Mouse (Mus musculus) liver, postnatal 0 days (tissue): ENCODE data around the gene Aurkb. TPM values are rescaled to one million over a fixed set of nuclear protein-coding genes. Genes with fewer than 3 reads are reported as not detected.
"Not testable (repeated sequence)": the region's sequence is repeated elsewhere in the genome, so short reads cannot be mapped to it uniquely, and the experiment has no call there.

Experiments
- ATAC-seq: fragments of 200-750 bp; cut with Nextera tagmentation; 2 replicates; pipeline ENCODE4 v1.8.0; 2017; ENCODE audit warnings: mild to moderate bottlenecking, moderate library complexity
- DNase-seq: peaks from one replicate; pipeline ENCODE4 v3.0.0-alpha.2; 2016
- H3K27ac ChIP-seq: fragments of 300-500 bp; sonication (generic); 2 replicates; pipeline ENCODE4 v1.5.1; 2014; ENCODE audit warnings: antibody characterized with exemption, moderate library complexity, mild to moderate bottlenecking, low read depth
- H3K27me3 ChIP-seq: fragments of 300-500 bp; sonication (generic); 2 replicates; pipeline ENCODE4 v1.6.1; 2014; ENCODE audit warnings: low read length, control low read depth, mixed read lengths; ENCODE audit not compliant: insufficient read depth
- H3K36me3 ChIP-seq: fragments of 300-500 bp; sonication (generic); replicated peaks from 2 replicates; pipeline ENCODE4 v1.6.1; 2014; ENCODE audit warnings: mild to moderate bottlenecking, control low read depth, low read length, moderate library complexity, mixed read lengths; ENCODE audit not compliant: insufficient read depth
- H3K4me1 ChIP-seq: fragments of 300-500 bp; sonication (generic); 2 replicates; pipeline ENCODE4 v1.6.1; 2014; ENCODE audit warnings: antibody characterized with exemption, mild to moderate bottlenecking, control low read depth; ENCODE audit not compliant: insufficient read depth
- H3K4me2 ChIP-seq: fragments of 300-500 bp; sonication (generic); 2 replicates; pipeline ENCODE4 v1.6.1; 2014; ENCODE audit warnings: low read depth, mild to moderate bottlenecking, low read length, moderate library complexity, mixed read lengths
- H3K4me3 ChIP-seq: fragments of 300-500 bp; sonication (generic); 2 replicates; pipeline ENCODE4 v1.5.1; 2014; ENCODE audit warnings: low read depth, low read length
- H3K9ac ChIP-seq: fragments of 300-500 bp; sonication (generic); replicated peaks from 2 replicates; pipeline ENCODE4 v1.6.1; 2014; ENCODE audit warnings: mild to moderate bottlenecking, moderate library complexity
- H3K9me3 ChIP-seq: fragments of 300-500 bp; sonication (generic); 2 replicates; pipeline ENCODE4 v1.6.1; 2016; ENCODE audit warnings: mild to moderate bottlenecking, control low read depth, low read length, mixed read lengths
- CTCF ChIP-seq: sonication (generic); IDR thresholded peaks from 2 replicates; pipeline ENCODE4 v1.5.1; 2016; ENCODE audit warnings: antibody characterized with exemption, low read depth
- EP300 ChIP-seq: IDR thresholded peaks from 2 replicates; pipeline ENCODE4 v1.6.1; 2016; ENCODE audit warnings: antibody characterized with exemption, low read depth, mild to moderate bottlenecking
- WGBS: fragments of 180-500 bp; shearing (Covaris S2); extraction: QIAGEN DNeasy Blood & Tissue Kit; methylation state at CpG from one replicate; pipeline ENCODE4 v1.1.7; 2014; ENCODE audit not compliant: insufficient replicate concordance; 5-methylcytosine and 5-hydroxymethylcytosine counted together
- polyA plus RNA-seq: library from polyadenylated mRNA; unstranded; fragments of >200 nt; fragmentation: Nextera tagmentation; extraction: Ambion mirVana; gene quantifications from 2 replicates; pipeline ENCODE4 v1.2.1, GENCODE M21; 2015

The Aurkb gene
- polyA plus RNA-seq, 1 experiment from 2014 or later, result 45.9 TPM

DNA sequence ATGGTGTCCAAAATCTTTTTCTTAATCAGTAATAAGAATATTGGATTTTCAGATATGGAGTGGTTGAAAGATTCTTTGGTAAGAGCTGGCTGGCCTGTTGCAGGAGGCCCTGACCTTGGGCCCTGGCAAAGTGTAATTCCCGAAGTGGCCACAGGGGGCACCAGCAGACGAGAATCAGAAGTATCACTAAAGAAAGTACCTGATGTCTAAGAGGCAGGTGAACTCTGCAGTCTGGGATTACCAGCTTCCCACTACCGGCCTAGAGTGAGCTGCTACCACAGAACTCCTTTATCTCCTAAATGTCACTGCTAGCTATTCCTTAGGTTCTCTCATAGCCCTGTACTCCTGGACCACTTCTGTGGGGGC lies 46.9 kb downstream of the Aurkb start:
- Histone ChIP-seq H3K27ac (no peak overlapping the region), H3K9me3 (no peaks in the 10 kb centered on the region), H3K4me3 (no peak overlapping the region), H3K4me2 (no peak overlapping the region), H3K27me3 (no peaks in the 10 kb centered on the region), H3K36me3 (peaks cover 31% of the 10 kb centered on the region), H3K4me1 (peaks cover 33% of the 10 kb centered on the region), H3K9ac (no peak overlapping the region)
- ATAC-seq (no peak), DNase-seq (peak; percentile 92)
- WGBS, result 2% methylated on average over 3 of the region's 3 CpGs
- TF ChIP-seq CTCF (peak; percentile 92), EP300 (no peak)

DNA sequence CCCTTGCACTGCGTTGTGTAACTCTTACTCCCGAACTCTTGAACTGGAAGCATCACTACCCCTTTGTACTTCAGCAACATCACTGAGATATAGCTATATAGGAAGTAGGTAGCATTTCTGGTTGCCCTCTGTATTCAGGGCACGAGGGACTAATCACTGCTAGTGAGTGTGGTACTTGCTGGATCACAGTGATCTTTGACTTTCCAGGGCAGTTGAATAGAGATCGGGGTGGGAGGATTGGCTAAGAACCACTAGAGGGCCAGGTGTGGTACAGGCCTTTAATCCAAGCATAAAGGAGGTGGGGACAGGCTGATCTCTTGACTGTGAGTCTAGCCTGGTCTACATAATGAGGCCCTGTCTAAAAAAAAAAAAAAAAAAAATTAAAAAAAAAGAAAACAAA lies 47.4 kb downstream of the Aurkb start:
- peak overlapping the region; percentile 17; the same call in 1 of the 2 replicates for H3K27ac ChIP-seq
- 68% methylated on average over 4 of the region's 4 CpGs for WGBS
- H3K27me3 ChIP-seq, result no peaks in the 10 kb centered on the region
- TF ChIP-seq EP300 (no peak), CTCF (no peak)
- no peak overlapping the region for H3K9ac ChIP-seq
- H3K4me3 ChIP-seq, result no peak overlapping the region
- H3K36me3 ChIP-seq, result peaks cover 31% of the 10 kb centered on the region
- ATAC-seq (no peak), DNase-seq (no peak)
- peaks cover 32% of the 10 kb centered on the region for H3K4me1 ChIP-seq
- H3K4me2 ChIP-seq, result no peak overlapping the region
- H3K9me3 ChIP-seq, result no peaks in the 10 kb centered on the region

DNA sequence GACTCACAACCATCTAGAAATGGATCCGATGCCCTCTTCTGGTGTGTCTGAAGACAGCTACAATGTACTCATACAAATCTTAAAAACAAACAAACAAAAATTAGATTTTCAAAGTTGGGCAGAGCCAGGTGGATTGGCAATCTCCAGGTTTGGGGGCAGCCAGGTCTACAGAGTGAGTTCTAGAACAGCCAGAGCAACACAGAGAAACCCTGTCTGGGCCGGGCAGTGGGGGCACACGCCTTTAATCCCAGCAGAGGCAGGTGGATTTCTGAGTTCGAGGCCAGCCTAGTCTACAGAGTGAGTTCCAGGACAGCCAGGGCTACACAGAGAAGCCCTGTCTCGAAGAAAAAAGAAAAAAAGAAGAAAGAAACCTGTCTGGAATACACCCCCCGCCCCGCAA lies 48.4 kb downstream of the Aurkb start:
- 83% methylated on average over 7 of the region's 7 CpGs for WGBS
- H3K4me3 ChIP-seq, DNase-seq, H3K9me3 ChIP-seq, ATAC-seq, H3K9ac ChIP-seq, H3K27me3 ChIP-seq, H3K4me2 ChIP-seq: not testable (repeated sequence)
- peaks cover 31% of the 10 kb centered on the region for H3K36me3 ChIP-seq
- peaks cover 36% of the 10 kb centered on the region for H3K4me1 ChIP-seq
- peak overlapping the region; percentile 96 for H3K27ac ChIP-seq

DNA sequence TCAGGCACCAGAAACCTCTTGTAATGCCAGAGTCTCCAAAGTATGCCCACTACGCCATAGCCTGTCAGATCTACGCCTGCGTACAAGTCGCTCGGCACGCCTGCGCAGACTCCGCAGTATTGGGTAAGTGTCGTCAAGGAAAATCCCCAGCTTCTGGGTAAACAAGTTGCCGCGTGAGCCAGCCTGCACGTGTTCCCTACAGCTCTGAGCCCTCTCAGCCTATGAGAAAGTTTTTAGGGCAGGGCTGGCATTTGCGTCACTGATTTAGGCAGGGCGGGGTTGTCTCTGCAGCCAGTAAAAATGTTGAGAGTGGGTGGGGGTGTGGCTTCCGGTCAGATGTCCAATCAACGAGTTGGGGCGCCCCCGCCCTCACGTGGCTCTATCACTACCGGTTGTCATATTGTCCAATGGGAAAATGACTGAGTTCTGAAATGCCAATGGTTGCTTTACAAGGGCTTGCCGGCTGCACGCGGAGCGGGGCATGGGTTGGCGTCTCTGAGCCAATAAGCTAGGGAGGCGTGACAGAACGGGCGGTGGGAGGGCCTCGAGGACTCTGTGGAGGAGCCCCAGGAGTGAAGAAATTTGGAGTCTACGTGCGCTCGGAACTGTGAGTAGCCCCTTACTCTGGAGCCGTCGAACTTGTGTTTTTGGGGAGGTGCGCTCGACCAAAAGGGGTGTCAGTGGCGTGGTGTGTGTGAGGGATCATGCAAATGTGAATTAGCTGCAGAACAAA lies 49.4 kb downstream of the Aurkb start, which contains the start of gene Per1:
Gene Per1, plus strand, starts transcription at position 521 of the 733 bp plus-strand sequence.
- under 1% methylated on average over 37 of the region's 37 CpGs for WGBS
- H3K4me3 ChIP-seq, result peak within 1 kb of the TSS; percentile 81
- TF ChIP-seq CTCF (no peak), EP300 (peak; percentile 91)
- H3K27me3 ChIP-seq, result no peaks in the 10 kb centered on the region
- peaks cover 37% of the 10 kb centered on the region for H3K4me1 ChIP-seq
- H3K36me3 ChIP-seq, result peaks cover 27% of the 10 kb centered on the region
- H3K9me3 ChIP-seq, result no peaks in the 10 kb centered on the region
- ATAC-seq, result peak; percentile 80
- H3K9ac ChIP-seq, result peak within 1 kb of the TSS; percentile 93
- peak within 1 kb of the TSS; percentile 100 for H3K27ac ChIP-seq
- peak within 1 kb of the TSS; percentile 94 for H3K4me2 ChIP-seq
- DNase-seq, result peak; percentile 99

DNA sequence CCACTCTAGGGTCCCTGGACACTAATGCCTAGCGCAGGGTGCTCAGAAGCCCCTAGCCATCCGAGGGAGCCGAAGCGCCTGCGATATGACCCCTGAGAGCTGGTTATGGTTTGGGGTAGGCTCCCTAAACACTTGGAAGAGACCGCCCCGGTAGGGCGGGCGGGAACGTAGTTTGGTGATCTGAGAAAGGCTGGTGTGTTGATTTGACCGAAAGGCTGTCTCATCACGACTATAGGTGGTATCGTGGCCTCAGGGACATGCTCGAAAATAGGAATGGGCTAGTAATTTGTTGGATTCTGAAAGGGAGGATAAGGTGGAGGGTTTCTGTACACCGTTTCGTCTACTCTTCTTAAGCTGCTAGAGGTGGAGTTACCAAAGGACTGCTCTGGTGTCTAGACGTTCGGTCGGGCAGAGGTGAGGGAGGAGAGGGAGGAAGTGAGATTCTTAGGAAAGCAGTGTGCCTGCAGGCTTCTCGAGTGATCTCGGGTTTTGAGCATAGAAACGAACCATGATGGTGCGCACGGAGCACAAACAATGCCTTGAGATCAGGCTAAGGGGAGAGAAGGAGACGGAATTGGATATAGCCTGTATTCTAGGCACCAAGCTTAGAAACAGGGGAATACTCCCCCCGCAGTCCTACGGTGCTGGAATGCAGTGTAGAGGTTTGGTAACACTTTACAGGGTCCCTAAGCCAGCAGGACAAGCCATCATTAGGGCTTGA lies 50.2 kb downstream of the Aurkb start:
- peak overlapping the region; percentile 100 for H3K27ac ChIP-seq
- no peak for TF ChIP-seq EP300
- no peak for TF ChIP-seq CTCF
- peak overlapping the region; percentile 93 for H3K9ac ChIP-seq
- H3K36me3 ChIP-seq, result peaks cover 24% of the 10 kb centered on the region
- DNase-seq (peak; percentile 73), ATAC-seq (no peak)
- H3K4me1 ChIP-seq, result peaks cover 40% of the 10 kb centered on the region
- H3K27me3 ChIP-seq, result no peaks in the 10 kb centered on the region
- peak overlapping the region; percentile 94 for H3K4me2 ChIP-seq
- WGBS, result 1% methylated on average over 27 of the region's 27 CpGs
- no peaks in the 10 kb centered on the region for H3K9me3 ChIP-seq
- peak overlapping the region; percentile 81 for H3K4me3 ChIP-seq

DNA sequence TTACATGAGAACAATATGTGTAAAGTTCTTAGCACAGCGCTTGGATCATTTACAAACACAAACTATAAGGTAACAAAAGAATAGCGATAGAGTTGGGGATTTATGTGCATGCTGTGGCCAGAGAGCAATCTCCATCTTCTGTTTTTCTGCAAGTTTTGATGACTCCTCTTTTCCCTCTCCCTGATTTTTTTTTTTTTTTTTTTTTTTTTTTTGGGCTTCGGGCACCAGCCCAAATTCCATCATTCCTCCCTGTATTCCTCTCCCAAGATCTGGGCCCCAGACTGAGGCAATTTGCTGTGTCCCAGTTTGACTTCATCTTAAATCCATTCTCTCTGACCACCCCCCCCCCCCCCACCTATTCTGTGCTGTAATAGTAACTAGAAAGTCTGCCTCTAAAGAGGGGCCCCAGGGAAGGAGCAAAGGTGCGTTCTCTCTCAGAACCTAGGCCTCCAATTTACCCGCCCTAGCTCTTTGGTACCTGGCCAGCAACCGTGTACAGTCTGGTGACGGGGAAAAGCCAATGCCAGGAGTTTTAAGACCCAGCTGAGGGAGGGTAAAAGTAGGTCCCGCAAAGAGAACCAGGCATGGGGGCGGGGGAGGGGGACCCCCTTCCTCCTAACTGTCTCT lies 51.0 kb downstream of the Aurkb start:
- no peak for DNase-seq
- ATAC-seq, result peak; percentile 5; the same call in 1 of the 2 replicates
- H3K4me3 ChIP-seq, result peak overlapping the region; percentile 81
- H3K9ac ChIP-seq, result peak overlapping the region; percentile 93
- no peaks in the 10 kb centered on the region for H3K9me3 ChIP-seq
- H3K27ac ChIP-seq, result peak overlapping the region; percentile 100
- H3K4me2 ChIP-seq, result peak overlapping the region; percentile 94
- peaks cover 40% of the 10 kb centered on the region for H3K4me1 ChIP-seq
- 10% methylated on average over 9 of the region's 9 CpGs for WGBS
- peaks cover 24% of the 10 kb centered on the region for H3K36me3 ChIP-seq
- TF ChIP-seq CTCF, result no peak
- TF ChIP-seq EP300, result no peak
- H3K27me3 ChIP-seq, result no peaks in the 10 kb centered on the region
